In the genomic region with DNA sequence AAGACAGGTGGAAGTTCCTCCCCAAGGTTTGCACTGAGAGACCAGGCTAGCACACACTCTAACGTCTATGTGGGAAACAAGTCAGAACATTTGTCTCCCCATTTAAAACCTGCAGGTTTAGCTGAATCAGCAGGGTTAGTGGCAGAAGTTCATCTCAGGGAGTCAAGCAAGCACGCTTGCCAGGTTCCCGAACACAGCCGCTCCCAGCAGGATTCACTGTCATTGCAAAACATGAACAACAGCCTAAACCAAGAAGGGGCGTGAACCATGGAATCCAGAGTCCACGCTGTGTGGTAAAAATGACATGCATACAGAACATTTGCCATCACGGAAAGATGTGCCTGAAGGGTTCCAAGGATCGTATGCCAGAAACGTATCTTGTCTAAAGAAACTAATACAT, we compare ENCODE assay signal across 23 mouse cellular contexts. TPM values are rescaled to one million over a fixed set of nuclear protein-coding genes. Genes with fewer than 3 reads are reported as not detected.
A peak's percentile ranks its signal among the peaks of the same experiment; 100 is the strongest.
DNase-seq lines count a peak whose midpoint lies in the region; ATAC-seq and TF ChIP-seq lines count a peak whose summit lies in the region.
"Had no signal": no experiment of that assay in that cellular context is flagged by ENCODE, and none has a peak within 500 bp of the region (broad histone marks: within the 10 kb centered on the region; RNA-seq: fewer than 3 reads in every experiment).

No protein-coding gene starts in this region.

- TF ChIP-seq CTCF in stomach, postnatal 0 days (IDR thresholded peaks at IDR 0.05; ENCODE audit: low read depth) = no peak

- H3K4me3 ChIP-seq in heart, embryonic 12.5 days = no peak overlapping the region
- no peak overlapping the region for H3K4me3 ChIP-seq in stomach, postnatal 0 days (ENCODE audit: low read depth, low read length)
- no peak overlapping the region for H3K4me3 ChIP-seq in forebrain, embryonic 14.5 days (ENCODE audit: low read depth, low read length)
- H3K4me3 ChIP-seq: forebrain, embryonic 13.5 days; heart, adult 2 months; hindbrain, embryonic 10.5 days had no signal

- no peaks in the 10 kb centered on the region for H3K27me3 ChIP-seq in heart, embryonic 12.5 days (replicated peaks)
- no peaks in the 10 kb centered on the region for H3K27me3 ChIP-seq in stomach, postnatal 0 days (ENCODE audit: control insufficient read depth, insufficient read depth, low read length)
- no peaks in the 10 kb centered on the region for H3K27me3 ChIP-seq in forebrain, embryonic 14.5 days (replicated peaks; ENCODE audit: control insufficient read depth, insufficient read depth, low read length)
- H3K27me3 ChIP-seq: forebrain, embryonic 13.5 days had no signal

- H3K4me2 ChIP-seq in heart, embryonic 12.5 days = no peak overlapping the region
- H3K4me2 ChIP-seq in stomach, postnatal 0 days (replicated peaks; ENCODE audit: low read depth) = 0 out of 2 replicates have a peak overlapping the region, but pooled peaks have one; percentile 3
- no peak overlapping the region for H3K4me2 ChIP-seq in forebrain, embryonic 14.5 days (ENCODE audit: low read length)
- H3K4me2 ChIP-seq: forebrain, embryonic 13.5 days; heart, embryonic 11.5 days had no signal

- DNase-seq in adrenal gland, postnatal 10 days = peak; percentile 31
- DNase-seq in adrenal gland, postnatal 14 days = no peak
- DNase-seq in heart, adult 11 months = no peak
- peak; percentile 49 for DNase-seq in fat pad, adult 2 months (ENCODE audit: extremely low read depth, low read depth, low spot score)
- no peak for DNase-seq in stomach, postnatal 0 days (ENCODE audit: low spot score)
- no peak for DNase-seq in forebrain, embryonic 14.5 days (ENCODE audit: low spot score)
- DNase-seq: adrenal gland, postnatal 25 days; B cell, adult 2 months; gastrocnemius, postnatal 36 days; heart, adult 2 months had no signal

- no peak for TF ChIP-seq EP300 in stomach, postnatal 0 days (optimal IDR thresholded peaks at IDR 0.05)

- H3K4me1 ChIP-seq in heart, embryonic 12.5 days (replicated peaks) = peaks cover 68% of the 10 kb centered on the region
- no peaks in the 10 kb centered on the region for H3K4me1 ChIP-seq in stomach, postnatal 0 days (replicated peaks; ENCODE audit: control insufficient read depth, insufficient read depth)
- peaks cover 3% of the 10 kb centered on the region; the same call in 1 of the 2 replicates for H3K4me1 ChIP-seq in forebrain, embryonic 14.5 days (ENCODE audit: control insufficient read depth, insufficient read depth, low read length)

- 0 out of 2 replicates have a peak overlapping the region, but pooled peaks have one; percentile 25 for H3K9ac ChIP-seq in heart, embryonic 12.5 days
- H3K9ac ChIP-seq in stomach, postnatal 0 days (ENCODE audit: low read length) = no peak overlapping the region
- no peak overlapping the region for H3K9ac ChIP-seq in forebrain, embryonic 14.5 days (ENCODE audit: low read length)
- H3K9ac ChIP-seq: forebrain, embryonic 13.5 days had no signal

- H3K9me3 ChIP-seq in heart, embryonic 12.5 days (replicated peaks) = no peaks in the 10 kb centered on the region
- H3K9me3 ChIP-seq in stomach, postnatal 0 days (ENCODE audit: control insufficient read depth, low read length) = no peaks in the 10 kb centered on the region
- no peaks in the 10 kb centered on the region for H3K9me3 ChIP-seq in forebrain, embryonic 14.5 days (replicated peaks; ENCODE audit: control insufficient read depth, low read length)
- H3K9me3 ChIP-seq: forebrain, embryonic 13.5 days; hindbrain, embryonic 10.5 days had no signal

- peaks cover 17% of the 10 kb centered on the region for H3K36me3 ChIP-seq in heart, embryonic 12.5 days
- H3K36me3 ChIP-seq in stomach, postnatal 0 days (ENCODE audit: control insufficient read depth, insufficient read depth, low read length) = peaks cover under 1% of the 10 kb centered on the region; the same call in 1 of the 2 replicates
- no peaks in the 10 kb centered on the region for H3K36me3 ChIP-seq in forebrain, embryonic 14.5 days (ENCODE audit: control insufficient read depth, insufficient read depth, low read length)
- H3K36me3 ChIP-seq: hindbrain, embryonic 10.5 days had no signal

- ATAC-seq in heart, embryonic 12.5 days (ENCODE audit: insufficient number of reproducible peaks, low FRiP score) = no peak
- ATAC-seq in stomach, postnatal 0 days (ENCODE audit: low FRiP score, low TSS enrichment) = no peak
- ATAC-seq in forebrain, embryonic 14.5 days = no peak
- ATAC-seq: CD4-positive, CD25-positive, alpha-beta regulatory T cell, adult 4 months; forebrain, embryonic 13.5 days; hindbrain, embryonic 16.5 days; inflammation-experienced regulatory T-cells, adult 6 months; intestine, postnatal 0 days had no signal

- 86% methylated on average over 9 of the region's 9 CpGs for WGBS in heart, embryonic 12.5 days
- WGBS in stomach, postnatal 0 days = 64% methylated on average over 9 of the region's 9 CpGs
- 84% methylated on average over 9 of the region's 9 CpGs for WGBS in forebrain, embryonic 14.5 days

- no peak overlapping the region for H3K27ac ChIP-seq in heart, embryonic 12.5 days (ENCODE audit: poor library complexity, severe bottlenecking)
- H3K27ac ChIP-seq in stomach, postnatal 0 days (replicated peaks) = 0 out of 2 replicates have a peak overlapping the region, but pooled peaks have one; percentile 35
- no peak overlapping the region for H3K27ac ChIP-seq in forebrain, embryonic 14.5 days (ENCODE audit: low read depth, low read length)
- H3K27ac ChIP-seq: forebrain, embryonic 13.5 days; heart, adult 2 months; hindbrain, embryonic 10.5 days had no signal

RNA-seq across cellular contexts. Expression of gene Crybb3, which starts 23.7 kb away (rescaled TPM):
- total RNA-seq in adrenal gland, postnatal 10 days (2021) = 1 to 10 TPM; 1.1 to 1.5 TPM
- 1.4 and 2.2 TPM in 2 replicates for total RNA-seq in adrenal gland, postnatal 14 days (2021)
- 1.4 and 1.5 TPM in 2 replicates for polyA plus RNA-seq in heart, embryonic 12.5 days (2016; fragmentation: Nextera tagmentation; extraction: Ambion mirVana)
- polyA plus RNA-seq in stomach, postnatal 0 days (2015; fragmentation: Nextera tagmentation; extraction: Ambion mirVana) = 0.52 and 0.64 TPM in 2 replicates
- 0.48 and 0.70 TPM in 2 replicates for polyA plus RNA-seq in forebrain, embryonic 14.5 days (2014; fragmentation: Nextera tagmentation; extraction: Ambion mirVana)
- total RNA-seq: MEL had no signal
- polyA plus RNA-seq: CD4-positive, CD25-positive, alpha-beta regulatory T cell, adult 4 months had no signal

RNA-seq across cellular contexts. Expression of gene Crybb2, which starts 35.1 kb away (rescaled TPM):
- not detected for total RNA-seq in adrenal gland, postnatal 10 days (2021)
- not detected in 2 replicates for total RNA-seq in adrenal gland, postnatal 14 days (2021)
- polyA plus RNA-seq in heart, embryonic 12.5 days (2016; fragmentation: Nextera tagmentation; extraction: Ambion mirVana) = not detected in 2 replicates
- not detected in 2 replicates for polyA plus RNA-seq in stomach, postnatal 0 days (2015; fragmentation: Nextera tagmentation; extraction: Ambion mirVana)
- not detected in 2 replicates for polyA plus RNA-seq in forebrain, embryonic 14.5 days (2014; fragmentation: Nextera tagmentation; extraction: Ambion mirVana)
- total RNA-seq: adrenal gland, postnatal 25 days; gastrocnemius, postnatal 36 days; heart, adult 2 months; heart, postnatal 25 days; MEL had no signal
- polyA plus RNA-seq: CD4-positive, CD25-positive, alpha-beta regulatory T cell, adult 4 months; cerebellum, adult 2 months; embryonic facial prominence, embryonic 11.5 days; forebrain, embryonic 13.5 days; heart, adult 2 months; heart, embryonic 11.5 days; heart, embryonic 16.5 days; hindbrain, embryonic 10.5 days; hindbrain, embryonic 16.5 days; inflammation-experienced regulatory T-cells, adult 6 months; intestine, postnatal 0 days had no signal

Comparison
In these comparisons a context has a peak if more than half of its experiments do, and no peak if none do; other contexts are left out.
1. DNase-seq: peak in adrenal gland, postnatal 10 days (single experiment) and fat pad, adult 2 months (single experiment); none in adrenal gland, postnatal 14 days (single experiment), heart, adult 11 months (single experiment), stomach, postnatal 0 days (single experiment) and forebrain, embryonic 14.5 days (single experiment).